Mouse (Mus musculus) CD4-positive, CD25-positive, alpha-beta regulatory T cell, adult 2 months (primary cell): ENCODE data around the gene Fry.

Source experiments
- DNase-seq: peaks from one replicate; pipeline ENCODE4 v3.0.0-alpha.2; 2012; ENCODE audit warnings: low read depth, low spot score

Fry gene

DNA sequence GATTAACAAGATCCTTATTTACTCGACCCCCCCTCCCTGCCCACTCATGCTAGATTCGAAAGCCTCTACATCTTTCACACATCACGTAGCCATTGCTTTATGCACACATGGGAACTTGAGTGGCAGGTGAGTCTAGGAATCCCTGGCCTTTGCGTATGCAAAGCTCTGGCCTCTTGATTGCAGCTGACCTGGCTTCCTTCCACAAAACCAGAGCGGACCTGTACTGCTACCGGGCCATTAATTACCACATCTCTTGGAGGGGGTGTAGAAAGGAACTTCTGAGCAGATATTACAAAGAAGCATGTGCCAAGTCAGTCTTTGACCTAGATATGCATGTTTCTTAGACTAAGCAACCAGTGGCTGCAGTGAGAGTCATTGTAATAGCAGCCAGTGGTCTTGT is 55.4 kb downstream of the Fry start:
- no peak for DNase-seq

- peak; percentile 40 for DNase-seq
Measured at GRCm38 (mm10) chr5:150174950-150175349, 56.5 kb downstream of the Fry start.

DNA sequence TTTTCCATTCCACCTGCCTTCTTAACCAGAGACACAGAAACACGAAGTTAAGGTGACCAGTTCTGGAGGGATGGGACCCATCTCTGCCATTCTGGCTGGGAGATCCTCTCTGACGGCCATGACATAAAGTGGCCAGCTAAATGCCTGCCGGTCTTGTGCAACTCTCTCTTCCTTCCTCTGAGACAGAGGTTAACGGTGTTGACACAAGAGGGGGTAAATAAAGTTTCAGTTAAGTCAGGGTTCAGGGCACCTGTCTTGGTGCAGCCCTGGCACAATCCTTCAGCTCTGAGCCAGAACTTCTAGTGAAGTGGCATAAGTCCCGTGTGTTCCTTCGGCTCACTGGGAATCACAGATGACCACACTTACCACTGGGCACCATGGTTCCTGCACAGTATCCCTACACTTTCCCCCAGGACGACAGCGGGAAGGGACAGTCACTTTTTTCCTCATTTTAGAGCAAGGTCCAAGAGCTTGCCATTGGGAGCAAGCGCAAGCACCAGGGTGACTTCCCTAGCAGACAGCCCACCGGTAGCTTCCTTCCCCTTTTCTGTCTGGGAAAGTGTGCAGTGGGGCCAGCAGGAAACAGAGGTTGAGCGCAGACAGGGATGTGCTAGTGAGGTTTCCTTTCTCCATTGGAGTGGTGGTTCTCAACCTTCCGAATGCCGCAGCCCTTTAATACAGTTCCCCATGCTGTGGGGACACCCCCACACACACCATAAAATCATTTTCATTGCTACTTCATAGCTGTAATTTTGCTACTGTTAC is 58.0 kb downstream of the Fry start:
- no peak for DNase-seq

- DNase-seq = no peak
Measured at GRCm38 (mm10) chr5:150177757-150178156, 59.3 kb downstream of the Fry start.

- no peak for DNase-seq
Measured at GRCm38 (mm10) chr5:150178194-150178801, 59.9 kb downstream of the Fry start.

DNA sequence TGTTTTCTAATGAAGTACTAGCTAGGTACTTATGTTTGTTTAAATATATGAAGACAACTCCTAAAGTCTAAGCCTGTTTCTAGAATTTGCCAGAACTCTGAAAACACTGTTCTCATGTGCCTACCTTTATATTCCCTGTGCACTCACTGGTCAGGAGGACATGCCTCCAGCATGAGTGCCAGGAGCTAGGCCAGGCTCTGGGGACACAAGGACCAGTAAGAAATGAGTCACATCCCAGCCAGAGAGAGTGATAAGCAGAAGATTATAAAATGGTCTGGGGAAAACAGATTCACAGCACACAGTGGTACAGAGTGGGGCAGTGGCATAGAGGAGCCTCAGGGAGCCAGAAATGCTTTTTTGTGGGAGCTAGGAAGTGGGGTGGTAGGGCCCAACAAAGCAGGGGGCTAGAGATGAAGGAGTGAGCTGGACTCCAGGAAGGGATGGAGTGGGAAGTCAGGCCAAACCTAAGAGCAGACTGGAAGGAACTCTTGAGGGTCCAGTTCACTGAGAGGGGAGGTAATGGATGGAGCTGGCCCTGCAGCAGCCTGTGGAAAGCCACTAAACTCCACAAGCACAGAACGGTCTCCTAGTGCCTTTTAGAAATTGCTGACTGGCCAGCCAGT is 62.7 kb downstream of the Fry start:
- DNase-seq = no peak

DNA sequence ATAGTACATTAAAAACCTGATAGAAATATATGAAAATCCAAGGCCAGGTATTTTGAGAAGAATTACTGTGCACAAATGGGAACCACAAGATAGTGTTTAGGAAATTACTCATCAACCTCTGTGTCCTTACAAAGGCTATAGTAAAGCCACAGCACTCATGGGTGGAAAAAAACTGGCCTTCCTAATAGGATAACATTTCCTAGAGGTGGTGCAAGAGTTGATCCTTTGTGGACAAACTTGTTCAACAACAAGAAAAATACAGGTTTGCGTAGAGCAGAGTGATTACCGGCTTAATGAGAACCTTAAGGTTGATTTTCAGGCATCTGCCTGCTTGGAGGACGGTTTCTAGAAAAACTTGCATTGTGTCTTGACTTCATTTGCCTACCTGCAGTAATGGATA is 66.5 kb downstream of the Fry start:
- no peak for DNase-seq

DNA sequence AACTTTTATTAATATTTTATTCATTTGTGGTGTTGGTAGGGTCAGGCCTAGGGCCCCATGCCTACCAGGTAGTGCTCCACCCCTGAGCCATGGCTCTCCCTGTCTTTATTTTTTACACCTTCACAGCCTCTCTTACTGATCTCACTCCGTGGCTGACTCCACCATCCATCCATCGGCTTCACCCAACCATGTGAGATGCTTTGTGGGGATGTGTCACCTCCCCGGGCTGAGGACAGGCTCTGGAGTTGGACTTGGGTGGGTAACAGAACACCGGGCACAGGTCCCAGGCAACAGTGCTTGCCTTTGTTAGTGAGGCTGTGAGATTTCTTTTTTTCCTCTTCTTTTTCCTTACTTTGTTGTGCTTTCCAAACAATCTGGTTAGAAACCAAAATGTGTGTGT is 67.7 kb downstream of the Fry start:
- no peak for DNase-seq

DNA sequence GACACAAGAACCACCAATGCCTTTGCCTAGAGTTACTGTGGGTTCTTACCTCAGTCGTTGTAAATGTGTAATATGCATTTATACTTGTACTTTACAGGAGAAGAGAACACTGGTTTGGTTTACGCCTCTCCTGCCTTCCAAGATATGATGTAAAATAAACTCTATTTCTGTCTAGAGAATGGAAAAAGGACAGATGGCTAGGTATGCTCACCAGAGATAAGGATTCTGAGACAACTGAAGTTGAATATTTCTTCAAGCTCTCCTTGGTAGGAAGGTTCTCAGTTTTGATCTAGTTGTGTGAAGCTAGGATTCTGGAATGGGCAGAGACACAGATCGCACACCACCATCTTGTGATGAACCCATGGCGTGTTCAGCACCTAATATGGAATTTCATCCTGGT is 68.2 kb downstream of the Fry start:
- no peak for DNase-seq

DNA sequence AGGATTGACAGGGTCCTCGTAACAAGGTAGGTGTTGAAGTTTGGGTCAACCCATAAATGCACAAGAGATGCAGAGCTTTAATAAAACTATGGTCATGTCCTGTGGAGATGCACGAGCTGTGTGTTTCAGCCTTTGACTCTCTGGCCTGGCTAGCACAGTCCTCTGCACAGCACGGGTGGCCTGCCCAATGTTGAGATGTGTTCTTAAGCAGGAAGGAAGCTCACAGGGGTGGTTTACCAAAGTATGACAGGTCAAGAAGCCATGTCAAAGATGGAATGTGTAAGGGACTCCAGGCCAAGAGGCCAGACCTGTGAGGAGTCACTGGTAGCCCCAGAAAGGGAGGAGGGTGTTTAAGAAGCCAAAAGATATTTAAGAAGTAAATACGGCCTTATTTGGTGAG is 69.6 kb downstream of the Fry start:
- DNase-seq = no peak

- no peak for DNase-seq
Measured at GRCm38 (mm10) chr5:150190454-150191358, 72.3 kb downstream of the Fry start.

GRCm38 (mm10) chr5:150195514-150196210 is 77.2 kb downstream of the Fry start:
- peak; percentile 58 for DNase-seq

GRCm38 (mm10) chr5:150196211-150196585 is 77.8 kb downstream of the Fry start:
- DNase-seq = peak; percentile 52

DNA sequence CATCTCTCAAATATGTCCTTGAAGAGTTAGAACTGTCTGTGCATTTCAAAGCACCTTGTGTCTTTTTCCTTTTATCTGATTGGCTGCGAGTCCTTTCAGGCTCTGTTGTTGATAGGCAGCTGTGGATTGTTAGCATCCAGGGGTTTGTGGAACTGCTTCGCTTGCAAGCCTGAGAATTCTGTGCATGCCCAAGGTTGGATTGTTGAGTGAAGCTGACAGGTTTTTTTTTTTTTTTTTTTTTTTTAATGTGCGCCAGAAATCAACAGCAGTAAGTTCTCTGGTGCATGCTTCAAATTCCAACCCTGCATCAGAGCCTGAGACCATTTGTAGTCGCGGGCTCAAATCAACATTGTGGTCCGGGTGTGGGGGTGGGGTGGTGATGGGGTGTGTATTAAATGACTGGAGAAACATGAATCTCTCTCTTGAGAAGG is 78.5 kb downstream of the Fry start:
- DNase-seq = no peak

DNA sequence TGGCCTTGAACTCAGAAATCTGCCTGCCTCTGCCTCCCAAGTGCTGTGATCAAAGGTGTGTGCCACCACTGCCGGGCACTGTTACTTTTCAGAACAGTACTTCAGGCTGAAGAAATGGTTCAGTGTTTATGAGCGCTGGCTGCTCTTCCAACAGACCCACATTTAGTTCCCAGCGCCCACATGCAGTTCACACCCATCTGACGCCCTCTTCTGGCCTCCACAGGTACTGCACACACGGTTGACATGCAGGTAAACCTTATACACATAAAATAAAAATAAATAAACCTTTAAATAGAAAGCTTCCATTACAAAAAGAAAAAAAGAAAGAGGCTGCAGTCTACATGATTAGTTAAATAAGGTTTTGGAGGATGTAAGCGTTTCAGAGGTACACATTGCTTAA is 88.3 kb downstream of the Fry start:
- no peak for DNase-seq

DNA sequence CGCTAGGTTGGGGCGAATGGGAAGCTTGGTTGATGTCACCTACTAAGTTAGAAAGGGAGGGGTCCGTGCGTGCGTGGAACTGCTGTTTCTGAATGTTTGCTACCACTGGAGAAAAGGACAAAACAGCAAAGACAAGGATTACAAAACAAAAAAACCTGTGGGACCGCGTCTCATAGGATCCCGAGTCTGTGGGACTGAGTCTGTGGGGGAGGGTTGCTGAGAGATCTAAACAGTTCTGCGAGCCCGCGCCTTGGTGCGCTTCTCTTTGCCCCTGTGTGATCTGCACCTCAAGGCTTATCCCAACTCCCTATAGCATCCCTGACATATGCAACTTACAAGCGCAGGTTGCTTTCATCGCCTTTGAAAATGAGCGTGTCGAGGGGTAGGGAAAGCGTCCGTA is 89.2 kb downstream of the Fry start:
- no peak for DNase-seq

DNA sequence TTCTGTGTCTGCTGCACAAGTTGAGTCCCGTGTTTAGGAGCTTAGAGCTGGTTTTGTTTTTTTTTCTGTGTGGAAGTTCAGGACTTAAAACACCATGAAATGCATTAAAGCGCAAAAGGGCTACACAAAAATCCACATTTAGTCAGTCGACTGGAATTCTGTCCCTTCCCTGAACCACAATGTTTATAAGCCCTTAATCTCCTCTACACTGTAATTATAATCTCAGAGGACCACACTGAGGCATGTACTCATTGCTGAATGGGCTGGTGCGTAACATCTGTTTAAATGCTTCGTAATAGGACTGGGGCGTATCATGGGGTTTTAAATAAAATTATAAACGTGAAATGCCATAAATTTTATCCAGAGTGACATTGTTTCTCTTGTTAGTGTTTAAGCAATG is 89.6 kb downstream of the Fry start:
- no peak for DNase-seq

GRCm38 (mm10) chr5:150214081-150214480 is 95.6 kb downstream of the Fry start:
- DNase-seq = no peak

DNA sequence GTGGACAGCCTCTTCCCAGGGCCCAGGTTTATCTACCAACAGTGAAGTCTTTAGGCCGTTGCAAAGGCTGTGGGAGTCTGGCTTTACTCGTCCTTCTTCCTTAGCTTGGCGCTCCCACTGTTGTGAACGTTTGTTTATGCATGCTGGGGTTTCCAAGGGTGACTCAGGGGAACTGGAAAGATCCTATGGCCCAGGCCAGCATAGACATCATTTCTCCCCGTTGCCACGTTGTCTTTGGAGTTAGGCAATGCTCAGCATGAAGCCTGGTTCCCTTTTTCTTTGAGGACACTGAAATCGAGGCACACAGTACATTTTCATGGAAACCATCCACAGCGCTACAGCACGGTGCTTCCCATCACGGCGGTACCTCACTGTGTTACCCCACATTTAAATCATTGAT is 97.6 kb downstream of the Fry start:
- DNase-seq = no peak

- DNase-seq = no peak
Measured at GRCm38 (mm10) chr5:150219457-150219856, 101.0 kb downstream of the Fry start.

DNA sequence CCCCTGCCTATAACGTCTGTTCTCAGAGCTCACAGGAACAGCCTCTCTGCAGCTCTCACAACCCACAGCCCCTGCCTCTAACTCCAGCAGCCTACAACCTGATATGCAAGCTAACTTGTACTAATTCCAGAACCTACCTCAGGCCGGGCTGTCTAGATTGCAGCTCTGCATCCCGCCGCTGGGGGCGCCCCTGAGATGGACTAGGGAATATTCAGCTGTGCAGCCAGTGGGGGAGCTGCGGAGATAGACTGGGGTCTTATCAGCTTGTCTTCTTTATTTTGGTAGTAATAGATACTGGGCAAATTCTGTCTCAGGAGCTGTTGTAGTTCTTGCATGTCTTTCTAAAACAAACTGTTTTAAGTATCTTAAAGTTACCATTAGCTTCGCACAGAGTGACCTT is 101.9 kb downstream of the Fry start:
- DNase-seq = peak; percentile 70
